15 mouse cellular contexts compared by ENCODE assay signal in genomic region chr1:51849570-51850211, GRCm38 (mm10).
A peak's percentile ranks its signal among the peaks of the same experiment; 100 is the strongest.
DNase-seq lines count a peak whose midpoint lies in the region; ATAC-seq and TF ChIP-seq lines count a peak whose summit lies in the region.
"Had no signal": no experiment of that assay in that cellular context is flagged by ENCODE, and none has a peak within 500 bp of the region (broad histone marks: within the 10 kb centered on the region; RNA-seq: fewer than 3 reads in every experiment).

No protein-coding gene starts in this region.

- no peaks in the 10 kb centered on the region for H3K36me3 ChIP-seq in lung, embryonic 15.5 days
- no peaks in the 10 kb centered on the region for H3K36me3 ChIP-seq in neural tube, embryonic 15.5 days
- H3K36me3 ChIP-seq: embryonic facial prominence, embryonic 15.5 days; heart, embryonic 15.5 days; liver, embryonic 13.5 days had no signal

- 0 out of 2 replicates have a peak, but pooled peaks have one; percentile 22 for ATAC-seq in lung, embryonic 15.5 days (ENCODE audit: borderline replicate concordance, extremely low read depth, low FRiP score, low TSS enrichment)
- ATAC-seq in granulocyte monocyte progenitor cell, adult 5-6 weeks (replicated peaks; ENCODE audit: poor library complexity, severe bottlenecking), result peak; percentile 25; the same call in 1 of the 2 replicates
- ATAC-seq in neural tube, embryonic 15.5 days (ENCODE audit: low FRiP score), result 0 out of 2 replicates have a peak, but pooled peaks have one; percentile 21

- no peak overlapping the region for H3K4me3 ChIP-seq in lung, embryonic 15.5 days
- H3K4me3 ChIP-seq in lung, adult 2 months (replicated peaks; ENCODE audit: extremely low read depth, low read depth, low read length), result no peak overlapping the region
- no peak overlapping the region for H3K4me3 ChIP-seq in neural tube, embryonic 15.5 days (replicated peaks)
- H3K4me3 ChIP-seq: embryonic facial prominence, embryonic 15.5 days; heart, embryonic 15.5 days; layer of hippocampus, adult 2 months; liver, embryonic 13.5 days had no signal

- H3K27me3 ChIP-seq in lung, embryonic 15.5 days, result no peaks in the 10 kb centered on the region
- H3K27me3 ChIP-seq in neural tube, embryonic 15.5 days (replicated peaks), result no peaks in the 10 kb centered on the region
- H3K27me3 ChIP-seq: embryonic facial prominence, embryonic 15.5 days; heart, embryonic 15.5 days; liver, embryonic 13.5 days had no signal

- DNase-seq in lung, adult 2 months, result no peak
- peak; percentile 13 to 64 for DNase-seq in kidney, adult 8-10 months
- no peak for DNase-seq in gastrocnemius, postnatal 4 days (ENCODE audit: low spot score in 2 of 2)
- DNase-seq in heart, postnatal 10 days, result no peak
- DNase-seq: adrenal gland, adult 8-10 months; cerebellum, adult 8-10 months; liver, embryonic 13.5 days; right cerebral cortex, postnatal 14 days; thymus, postnatal 14 days had no signal

- no peak overlapping the region for H3K9ac ChIP-seq in lung, embryonic 15.5 days
- no peak overlapping the region for H3K9ac ChIP-seq in neural tube, embryonic 15.5 days (replicated peaks)
- H3K9ac ChIP-seq: embryonic facial prominence, embryonic 15.5 days; heart, embryonic 15.5 days; liver, embryonic 13.5 days had no signal

- no peaks in the 10 kb centered on the region for H3K9me3 ChIP-seq in lung, embryonic 15.5 days
- H3K9me3 ChIP-seq in neural tube, embryonic 15.5 days (replicated peaks), result no peaks in the 10 kb centered on the region
- H3K9me3 ChIP-seq: embryonic facial prominence, embryonic 15.5 days; heart, embryonic 15.5 days; liver, embryonic 13.5 days had no signal

- intact Hi-C loops in heart, postnatal 10 days (cut with DNase I), result no loop called here

- no peak for TF ChIP-seq POLR2A in lung, adult 2 months (IDR thresholded peaks at IDR 0.05; ENCODE audit: borderline replicate concordance, extremely low read depth, low read depth, low read length)

- no peak overlapping the region for H3K4me2 ChIP-seq in lung, embryonic 15.5 days
- H3K4me2 ChIP-seq in neural tube, embryonic 15.5 days, result no peak overlapping the region
- H3K4me2 ChIP-seq: embryonic facial prominence, embryonic 15.5 days; heart, embryonic 15.5 days; liver, embryonic 13.5 days had no signal

- peaks cover 33% of the 10 kb centered on the region for H3K4me1 ChIP-seq in lung, embryonic 15.5 days
- peaks cover 15% of the 10 kb centered on the region for H3K4me1 ChIP-seq in lung, adult 2 months (ENCODE audit: control insufficient read depth, insufficient read depth, low read length)
- H3K4me1 ChIP-seq in neural tube, embryonic 15.5 days, result peaks cover 16% of the 10 kb centered on the region

- H3K27ac ChIP-seq in lung, embryonic 15.5 days, result peak overlapping the region; percentile 32
- H3K27ac ChIP-seq in neural tube, embryonic 15.5 days (replicated peaks), result no peak overlapping the region
- H3K27ac ChIP-seq: embryonic facial prominence, embryonic 15.5 days; heart, embryonic 15.5 days; layer of hippocampus, adult 2 months; liver, embryonic 13.5 days had no signal

- no peak for TF ChIP-seq CTCF in lung, adult 2 months (IDR thresholded peaks at IDR 0.05; ENCODE audit: insufficient read depth, low read length)

- WGBS in lung, embryonic 15.5 days, result 27% methylated on average over 8 of the region's 8 CpGs
- WGBS in lung, adult 2 months, result 22% methylated on average over 8 of the region's 8 CpGs
- 41% methylated on average over 8 of the region's 8 CpGs for WGBS in neural tube, embryonic 15.5 days

Comparison
In these comparisons a context has a peak if more than half of its experiments do, and no peak if none do; other contexts are left out.
1. DNase-seq: peak in kidney, adult 8-10 months (2 of 2); none in lung, adult 2 months (single experiment), gastrocnemius, postnatal 4 days (0 of 2) and heart, postnatal 10 days (0 of 2).
2. Peak in every context shown above with its lines, with median percentiles within 50 percentile points of each other: ATAC-seq.